Mouse (Mus musculus): ENCODE data around the gene Fam131c. TPM values are rescaled to one million over a fixed set of nuclear protein-coding genes. Genes with fewer than 3 reads are reported as not detected.
A peak's percentile ranks its signal among the peaks of the same experiment; 100 is the strongest.

The Fam131c gene
- polyA plus RNA-seq, 1 experiment from 2014 or later: 3.0 TPM

DNA sequence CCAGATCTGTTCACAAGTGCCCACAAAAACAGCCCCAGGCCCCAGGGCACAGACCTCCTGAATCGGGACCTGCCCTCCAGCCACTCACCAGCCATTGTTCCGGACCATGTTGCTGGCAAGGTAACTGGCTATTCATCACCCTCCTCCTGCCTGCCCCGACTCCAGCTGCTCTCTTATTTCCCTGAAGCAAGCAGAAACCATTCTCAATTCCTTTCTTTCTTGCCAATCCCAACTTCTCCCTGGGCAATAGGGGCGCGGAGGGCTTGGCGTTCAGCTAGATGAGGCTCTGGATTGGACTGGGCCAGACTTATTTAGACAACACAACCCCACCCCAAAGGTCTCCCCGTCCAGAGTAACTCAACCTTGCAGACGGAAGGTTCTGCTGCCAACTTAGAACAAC lies 11.7 kb downstream of the Fam131c start:
- H3K4me2 ChIP-seq (replicated peaks; ENCODE audit: low read depth, low read length): no peak overlapping the region
- ATAC-seq (ENCODE audit: low FRiP score, low TSS enrichment): no peak
- no peaks in the 10 kb centered on the region for H3K9me3 ChIP-seq (ENCODE audit: low read length)
- 61% methylated on average over 8 of the region's 8 CpGs for WGBS
- H3K4me3 ChIP-seq (ENCODE audit: low read length): no peak overlapping the region
- peaks cover 7% of the 10 kb centered on the region for H3K4me1 ChIP-seq (ENCODE audit: insufficient read depth, low read length)
- no peak overlapping the region for H3K9ac ChIP-seq (replicated peaks; ENCODE audit: low read length)
- no peak overlapping the region for H3K27ac ChIP-seq (ENCODE audit: low read length)
- H3K36me3 ChIP-seq (ENCODE audit: insufficient read depth, low read length): no peaks in the 10 kb centered on the region
- peaks cover 23% of the 10 kb centered on the region for H3K27me3 ChIP-seq (ENCODE audit: insufficient read depth, low read length)

DNA sequence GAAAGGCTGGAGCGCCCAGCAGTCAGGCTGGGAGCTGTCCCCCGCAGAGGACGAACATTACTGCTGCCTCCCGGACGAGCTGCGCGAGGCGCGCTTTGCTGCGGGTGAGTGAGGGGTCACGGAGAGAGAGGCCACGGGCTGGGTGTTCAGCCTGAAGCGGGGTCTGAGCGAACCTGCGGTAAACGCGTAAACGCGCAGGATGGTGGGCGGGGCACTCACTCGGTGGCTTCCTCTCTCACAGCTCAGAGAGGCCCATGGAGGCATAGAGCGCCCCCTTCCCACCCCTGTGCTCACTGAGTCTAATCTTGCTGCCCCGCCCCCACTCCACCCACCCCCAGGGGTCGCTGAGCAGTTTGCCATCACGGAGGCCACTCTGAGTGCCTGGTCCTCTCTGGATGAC lies 14.4 kb downstream of the Fam131c start:
- Histone ChIP-seq H3K4me1 (ENCODE audit: insufficient read depth, low read length) (peaks cover 7% of the 10 kb centered on the region), H3K27me3 (ENCODE audit: insufficient read depth, low read length) (peaks cover 24% of the 10 kb centered on the region), H3K9me3 (ENCODE audit: low read length) (no peaks in the 10 kb centered on the region), H3K27ac (ENCODE audit: low read length) (no peak overlapping the region), H3K9ac (replicated peaks; ENCODE audit: low read length) (peak overlapping the region; percentile 42), H3K36me3 (ENCODE audit: insufficient read depth, low read length) (no peaks in the 10 kb centered on the region), H3K4me2 (replicated peaks; ENCODE audit: low read depth, low read length) (peak overlapping the region; percentile 68), H3K4me3 (ENCODE audit: low read length) (peak overlapping the region; percentile 36)
- peak; percentile 32 for ATAC-seq (ENCODE audit: low FRiP score, low TSS enrichment)
- WGBS: under 1% methylated on average over 25 of the region's 25 CpGs

DNA sequence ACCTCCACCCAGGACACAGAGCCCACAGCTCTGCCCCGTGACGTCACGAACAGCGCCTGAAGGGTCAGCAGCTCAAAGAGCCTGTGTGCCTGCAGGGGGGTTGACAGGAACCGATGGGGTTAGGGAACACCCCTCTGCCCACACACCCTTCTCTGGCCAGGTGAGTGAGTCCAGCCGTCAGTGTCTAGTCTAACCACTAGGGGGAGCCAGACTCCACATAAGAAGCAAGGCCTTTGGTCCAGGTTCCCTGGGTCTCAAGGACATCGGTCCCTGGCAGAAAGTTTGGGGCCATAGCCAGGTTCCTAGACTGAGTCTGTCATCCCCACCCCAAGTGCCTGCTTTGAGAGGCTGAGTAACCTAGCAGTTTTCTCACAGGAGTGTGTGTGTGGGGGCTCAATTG lies 17.3 kb downstream of the Fam131c start:
- H3K9me3 ChIP-seq (ENCODE audit: low read length): no peaks in the 10 kb centered on the region
- no peak overlapping the region for H3K9ac ChIP-seq (replicated peaks; ENCODE audit: low read length)
- H3K4me2 ChIP-seq (replicated peaks; ENCODE audit: low read depth, low read length): no peak overlapping the region
- WGBS: 2% methylated on average over 7 of the region's 7 CpGs
- peaks cover 7% of the 10 kb centered on the region for H3K4me1 ChIP-seq (ENCODE audit: insufficient read depth, low read length)
- no peak for ATAC-seq (ENCODE audit: low FRiP score, low TSS enrichment)
- no peak overlapping the region for H3K27ac ChIP-seq (ENCODE audit: low read length)
- H3K36me3 ChIP-seq (ENCODE audit: insufficient read depth, low read length): no peaks in the 10 kb centered on the region
- H3K27me3 ChIP-seq (ENCODE audit: insufficient read depth, low read length): peaks cover 24% of the 10 kb centered on the region
- H3K4me3 ChIP-seq (ENCODE audit: low read length): no peak overlapping the region

DNA sequence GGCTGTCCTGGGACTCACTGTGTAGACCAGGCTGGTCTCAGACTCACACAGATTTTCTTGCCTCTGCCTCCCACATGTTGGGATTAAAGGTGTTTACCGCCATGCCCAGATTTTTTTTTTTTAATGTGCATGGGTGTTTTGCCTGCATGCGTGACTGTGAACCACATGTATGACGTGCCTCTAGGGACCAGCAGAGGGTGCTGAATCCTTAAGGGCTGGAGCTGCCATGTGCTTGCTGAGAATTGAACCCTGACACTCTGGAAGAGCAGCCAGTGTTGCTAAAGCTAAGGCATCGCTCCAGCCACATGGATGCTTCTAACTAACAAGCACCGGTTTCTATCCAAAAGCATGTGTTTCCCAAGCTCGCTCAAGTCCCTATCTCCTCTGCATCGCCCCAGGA lies 18.1 kb downstream of the Fam131c start:
- Histone ChIP-seq H3K27me3 (ENCODE audit: insufficient read depth, low read length) (peaks cover 24% of the 10 kb centered on the region), H3K4me3 (ENCODE audit: low read length) (no peak overlapping the region), H3K27ac (ENCODE audit: low read length) (no peak overlapping the region), H3K4me1 (ENCODE audit: insufficient read depth, low read length) (peaks cover 7% of the 10 kb centered on the region), H3K9me3 (ENCODE audit: low read length) (no peaks in the 10 kb centered on the region), H3K9ac (replicated peaks; ENCODE audit: low read length) (no peak overlapping the region), H3K4me2 (replicated peaks; ENCODE audit: low read depth, low read length) (no peak overlapping the region), H3K36me3 (ENCODE audit: insufficient read depth, low read length) (no peaks in the 10 kb centered on the region)
- ATAC-seq (ENCODE audit: low FRiP score, low TSS enrichment): no peak
- 72% methylated on average over 7 of the region's 7 CpGs for WGBS

DNA sequence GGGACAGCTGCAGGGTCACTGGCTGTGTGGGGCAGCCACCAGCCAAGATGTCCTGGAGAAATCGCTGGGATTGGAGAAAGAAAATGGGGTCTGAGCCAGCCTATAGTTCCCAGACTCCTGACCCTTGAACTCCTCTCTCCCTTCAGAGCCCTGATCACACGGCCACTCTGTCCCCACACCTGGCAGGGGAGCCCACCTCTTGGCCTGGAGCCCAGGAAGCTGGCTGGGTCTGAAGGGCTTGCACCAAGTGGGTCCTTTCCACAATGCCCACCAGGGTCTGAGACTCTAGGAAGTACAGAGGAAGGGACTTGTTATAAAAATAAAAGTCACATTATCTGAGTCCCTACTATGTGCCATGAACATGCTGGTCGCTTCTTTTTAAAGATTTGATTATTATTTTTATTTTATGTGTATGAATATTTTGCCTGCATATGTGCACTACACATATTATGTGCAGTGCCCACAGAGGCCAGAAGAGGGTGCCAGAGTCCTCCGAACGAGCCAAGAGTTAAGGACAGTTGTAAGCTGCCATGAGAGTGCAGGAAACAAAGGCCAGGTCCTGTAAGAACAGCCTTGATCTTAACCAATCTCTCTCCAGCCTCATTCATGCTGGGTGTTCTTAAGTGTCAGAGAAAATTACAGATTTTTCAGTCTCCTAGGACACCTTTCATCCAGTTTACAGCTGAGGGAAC lies 19.2 kb downstream of the Fam131c start:
- WGBS: 19% methylated on average over 5 of the region's 5 CpGs
- Histone ChIP-seq H3K36me3 (ENCODE audit: insufficient read depth, low read length) (no peaks in the 10 kb centered on the region), H3K27me3 (ENCODE audit: insufficient read depth, low read length) (peaks cover 20% of the 10 kb centered on the region), H3K4me1 (ENCODE audit: insufficient read depth, low read length) (peaks cover 5% of the 10 kb centered on the region), H3K4me3 (ENCODE audit: low read length) (no peak overlapping the region), H3K9ac (replicated peaks; ENCODE audit: low read length) (no peak overlapping the region), H3K9me3 (ENCODE audit: low read length) (no peaks in the 10 kb centered on the region), H3K4me2 (replicated peaks; ENCODE audit: low read depth, low read length) (no peak overlapping the region), H3K27ac (ENCODE audit: low read length) (no peak overlapping the region)
- no peak for ATAC-seq (ENCODE audit: low FRiP score, low TSS enrichment)

DNA sequence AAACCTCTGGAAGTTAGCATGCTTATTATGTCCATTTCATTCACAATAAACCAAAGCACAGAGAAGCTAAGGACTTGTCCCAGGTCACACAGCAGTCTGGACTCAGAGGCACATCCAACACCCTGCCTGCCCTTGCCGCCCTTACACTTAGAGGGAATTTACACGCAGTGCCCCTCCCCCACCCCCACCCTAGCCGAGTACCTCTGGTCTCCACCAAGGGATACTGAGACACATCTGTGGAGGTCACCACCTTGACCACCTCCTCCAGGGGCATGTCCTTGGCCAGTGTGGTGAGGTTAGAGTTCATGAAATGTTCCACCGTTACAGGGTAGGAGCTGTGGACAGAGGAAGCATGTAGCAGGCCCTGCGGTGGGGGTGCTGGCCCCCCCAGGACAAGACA lies 19.9 kb downstream of the Fam131c start:
- whole genome bisulfite sequencing: 62% methylated on average over 5 of the region's 5 CpGs
- H3K9me3 ChIP-seq (ENCODE audit: low read length): no peaks in the 10 kb centered on the region
- no peaks in the 10 kb centered on the region for H3K4me1 ChIP-seq (ENCODE audit: insufficient read depth, low read length)
- H3K9ac ChIP-seq (replicated peaks; ENCODE audit: low read length): no peak overlapping the region
- H3K4me2 ChIP-seq (replicated peaks; ENCODE audit: low read depth, low read length): no peak overlapping the region
- no peak overlapping the region for H3K4me3 ChIP-seq (ENCODE audit: low read length)
- peak; percentile 5; the same call in 1 of the 2 replicates for ATAC-seq (ENCODE audit: low FRiP score, low TSS enrichment)
- H3K36me3 ChIP-seq (ENCODE audit: insufficient read depth, low read length): no peaks in the 10 kb centered on the region
- no peak overlapping the region for H3K27ac ChIP-seq (ENCODE audit: low read length)
- peaks cover 18% of the 10 kb centered on the region for H3K27me3 ChIP-seq (ENCODE audit: insufficient read depth, low read length)

DNA sequence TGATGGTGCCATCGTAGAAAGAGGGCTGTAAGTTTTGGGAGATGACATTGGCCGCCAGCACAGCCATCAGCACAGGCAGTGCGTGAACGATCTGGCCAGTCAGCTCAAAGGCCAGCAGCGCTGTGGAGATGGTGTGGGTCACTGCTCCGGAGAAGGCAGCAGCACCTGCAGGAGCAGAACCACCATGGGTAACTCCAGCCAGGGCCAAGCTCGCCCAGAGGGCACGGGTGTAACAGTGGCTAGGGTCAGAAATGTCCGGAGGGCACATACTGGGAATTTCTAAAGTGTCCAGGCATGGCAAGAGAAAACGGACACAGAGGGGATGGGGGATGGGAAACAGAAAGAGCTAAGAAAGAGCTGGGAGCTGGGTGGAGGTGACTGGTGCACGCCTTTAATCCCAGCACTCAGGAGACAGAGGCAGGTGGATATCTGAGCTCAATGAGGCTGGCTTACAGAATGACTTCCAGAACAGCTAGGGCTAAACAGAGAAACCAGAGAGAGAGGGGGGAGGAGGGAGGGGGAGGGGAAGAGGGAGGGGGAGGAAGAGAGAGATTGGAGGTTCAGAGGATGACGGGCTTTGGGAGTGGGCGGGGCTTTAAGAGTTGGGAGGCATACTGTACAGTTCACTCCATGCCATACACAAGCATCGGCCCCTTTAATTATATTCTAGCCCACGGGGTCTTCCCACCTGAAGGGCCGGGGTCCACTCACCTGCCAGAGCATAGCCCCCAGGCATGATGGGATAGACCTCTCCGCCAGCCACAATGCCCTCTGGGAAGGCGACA lies 21.5 kb downstream of the Fam131c start:
- no peak overlapping the region for H3K4me3 ChIP-seq (ENCODE audit: low read length)
- H3K36me3 ChIP-seq (ENCODE audit: insufficient read depth, low read length): no peaks in the 10 kb centered on the region
- H3K9me3 ChIP-seq (ENCODE audit: low read length): no peaks in the 10 kb centered on the region
- 70% methylated on average over 18 of the region's 18 CpGs for WGBS
- H3K27me3 ChIP-seq (ENCODE audit: insufficient read depth, low read length): peaks cover 2% of the 10 kb centered on the region; the same call in 1 of the 2 replicates
- H3K4me2 ChIP-seq (replicated peaks; ENCODE audit: low read depth, low read length): no peak overlapping the region
- peaks cover 2% of the 10 kb centered on the region for H3K4me1 ChIP-seq (ENCODE audit: insufficient read depth, low read length)
- H3K9ac ChIP-seq (replicated peaks; ENCODE audit: low read length): no peak overlapping the region
- no peak overlapping the region for H3K27ac ChIP-seq (ENCODE audit: low read length)
- no peak for ATAC-seq (ENCODE audit: low FRiP score, low TSS enrichment)

DNA sequence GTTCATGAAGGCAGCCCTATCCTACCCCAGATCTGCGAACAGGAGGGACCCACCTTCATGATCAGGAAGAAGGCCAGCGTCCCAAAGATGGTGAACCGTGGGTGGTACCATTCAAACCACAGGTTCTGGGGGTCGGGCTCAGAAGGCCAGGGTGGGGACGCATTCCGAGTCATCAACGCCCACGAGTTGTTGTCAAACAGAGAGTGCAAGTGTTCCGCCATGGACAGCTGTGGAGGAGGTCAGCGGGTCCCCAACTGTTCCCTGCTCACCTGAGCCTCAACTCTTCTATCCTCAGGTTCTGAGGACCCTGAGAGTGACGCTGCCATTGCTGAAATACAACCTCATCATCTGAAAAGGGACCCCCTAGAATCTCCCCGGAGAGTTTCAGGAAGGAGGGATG lies 23.3 kb downstream of the Fam131c start:
- Histone ChIP-seq H3K9ac (replicated peaks; ENCODE audit: low read length) (no peak overlapping the region), H3K4me3 (ENCODE audit: low read length) (no peak overlapping the region), H3K9me3 (ENCODE audit: low read length) (no peaks in the 10 kb centered on the region), H3K4me1 (ENCODE audit: insufficient read depth, low read length) (peaks cover 7% of the 10 kb centered on the region), H3K4me2 (replicated peaks; ENCODE audit: low read depth, low read length) (no peak overlapping the region), H3K36me3 (ENCODE audit: insufficient read depth, low read length) (no peaks in the 10 kb centered on the region), H3K27ac (ENCODE audit: low read length) (no peak overlapping the region), H3K27me3 (ENCODE audit: insufficient read depth, low read length) (no peaks in the 10 kb centered on the region)
- ATAC-seq (ENCODE audit: low FRiP score, low TSS enrichment): no peak
- WGBS: 79% methylated on average over 12 of the region's 12 CpGs

DNA sequence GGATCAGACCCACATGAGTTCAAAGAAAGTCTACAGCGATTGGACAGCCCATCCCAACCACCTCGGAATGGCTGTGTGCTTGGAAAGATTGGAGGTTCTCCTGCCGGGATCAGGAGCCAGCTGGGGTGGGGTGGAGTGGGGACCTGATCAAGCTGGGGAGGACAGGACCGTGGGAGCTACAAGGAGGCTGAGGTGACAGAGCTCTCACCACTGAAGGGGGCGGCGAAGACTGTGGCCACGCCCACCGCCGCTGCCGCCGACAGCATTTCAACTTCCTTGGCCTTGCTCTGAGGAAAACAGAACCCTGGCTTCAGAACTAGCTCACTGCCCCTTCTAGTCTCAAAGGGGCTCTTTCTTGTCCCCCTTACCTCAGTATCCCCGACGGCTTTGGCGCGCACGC lies 26.7 kb downstream of the Fam131c start:
- 0 out of 2 replicates have a peak, but pooled peaks have one; percentile 26 for ATAC-seq (ENCODE audit: low FRiP score, low TSS enrichment)

DNA sequence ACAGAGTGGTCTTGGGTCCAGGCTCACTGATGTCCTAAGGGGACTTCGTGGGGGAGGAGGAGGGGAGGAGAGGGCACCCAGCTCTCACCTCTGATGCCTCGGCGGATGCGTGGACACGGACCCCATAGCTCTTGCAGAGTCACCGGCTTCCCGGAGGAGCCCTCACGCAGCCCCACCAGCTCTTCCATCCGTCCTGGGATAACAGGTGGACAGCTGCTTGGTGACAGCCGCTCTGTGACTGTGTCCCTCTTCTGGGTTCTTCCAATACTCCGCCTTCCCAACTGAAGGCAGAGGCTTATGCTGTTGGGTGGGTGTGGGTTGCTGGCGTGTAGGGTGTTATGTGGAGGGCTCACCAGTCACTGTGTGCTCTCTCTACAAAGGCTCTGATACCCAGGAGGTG lies 29.8 kb downstream of the Fam131c start:
- Histone ChIP-seq H3K27ac (ENCODE audit: low read length) (no peak overlapping the region), H3K9me3 (ENCODE audit: low read length) (no peaks in the 10 kb centered on the region), H3K4me2 (replicated peaks; ENCODE audit: low read depth, low read length) (0 out of 2 replicates have a peak overlapping the region, but pooled peaks have one; percentile 19), H3K9ac (replicated peaks; ENCODE audit: low read length) (peak overlapping the region; percentile 31; the same call in 1 of the 2 replicates), H3K4me3 (ENCODE audit: low read length) (no peak overlapping the region), H3K36me3 (ENCODE audit: insufficient read depth, low read length) (no peaks in the 10 kb centered on the region), H3K4me1 (ENCODE audit: insufficient read depth, low read length) (peaks cover 12% of the 10 kb centered on the region), H3K27me3 (ENCODE audit: insufficient read depth, low read length) (no peaks in the 10 kb centered on the region)
- ATAC-seq (ENCODE audit: low FRiP score, low TSS enrichment): no peak
- 68% methylated on average over 12 of the region's 12 CpGs for WGBS

More for the DNA sequence above, 26.7 kb downstream of the Fam131c start:
- Histone ChIP-seq H3K9ac (replicated peaks; ENCODE audit: low read length) (no peak overlapping the region), H3K27me3 (ENCODE audit: insufficient read depth, low read length) (no peaks in the 10 kb centered on the region), H3K4me2 (replicated peaks; ENCODE audit: low read depth, low read length) (peak overlapping the region; percentile 36), H3K27ac (ENCODE audit: low read length) (no peak overlapping the region), H3K4me3 (ENCODE audit: low read length) (0 out of 2 replicates have a peak overlapping the region, but pooled peaks have one; percentile 15), H3K36me3 (ENCODE audit: insufficient read depth, low read length) (no peaks in the 10 kb centered on the region), H3K9me3 (ENCODE audit: low read length) (no peaks in the 10 kb centered on the region), H3K4me1 (ENCODE audit: insufficient read depth, low read length) (peaks cover 12% of the 10 kb centered on the region)
- 17% methylated on average over 16 of the region's 16 CpGs for WGBS

Measured in kidney, embryonic 16.5 days (tissue).